Mouse (Mus musculus) erythroblast, adult 5-6 weeks (primary cell): ENCODE measurements around the gene Olfr209. TPM values are rescaled to one million over a fixed set of nuclear protein-coding genes. Genes with fewer than 3 reads are reported as not detected.
"Not testable (repeated sequence)": the region's sequence is repeated elsewhere in the genome, so short reads cannot be mapped to it uniquely, and the experiment has no call there.

ENCODE experiments used
- ATAC-seq: replicated peaks from 2 replicates; pipeline ENCODE4 v1.8.0; 2016; ENCODE audit warnings: moderate number of reproducible peaks, mild to moderate bottlenecking, moderate TSS enrichment, inconsistent platforms; ENCODE audit not compliant: poor library complexity, low FRiP score, severe bottlenecking
- total RNA-seq, 2 experiments: library from RNA; stranded (forward) in 1 of 2; stranded (reverse) in 1 of 2; fragments of 150-400 nt in 1 of 2; fragments of 200-764, 138-1000 nt in 1 of 2; gene quantifications; 2 replicates each; pipeline versions ENCODE4 v1.2.3 to v1.2.4; 2015 to 2017; ENCODE audit warnings: low replicate concordance in 2 of 2

The Olfr209 gene
- not detected in 2 replicates for total RNA-seq (2015; ENCODE audit: low replicate concordance)
- total RNA-seq (2017; ENCODE audit: low replicate concordance), result not detected in 2 replicates

DNA sequence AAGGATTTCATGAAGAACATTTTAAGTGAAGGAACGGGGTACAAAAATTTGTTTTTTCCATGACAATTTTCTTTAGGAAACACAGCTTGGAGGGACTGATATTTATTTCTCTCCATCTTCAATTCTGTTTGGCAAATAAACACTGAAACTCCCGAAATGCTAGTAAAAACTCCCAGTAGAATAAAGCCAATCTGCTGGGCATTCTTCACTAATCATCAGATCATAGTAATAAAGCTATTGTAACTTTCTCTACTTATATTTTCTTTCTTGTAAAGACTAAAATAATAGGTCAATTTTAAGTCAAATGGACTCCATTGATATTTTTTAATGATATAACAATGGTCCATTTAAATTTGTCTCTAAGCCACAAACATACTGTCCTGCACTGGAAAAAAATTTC lies at the start of gene Olfr209:
Gene Olfr209 (minus strand): TSS at position 101 of the 400 bp plus-strand sequence.
- ATAC-seq, result no peak

DNA sequence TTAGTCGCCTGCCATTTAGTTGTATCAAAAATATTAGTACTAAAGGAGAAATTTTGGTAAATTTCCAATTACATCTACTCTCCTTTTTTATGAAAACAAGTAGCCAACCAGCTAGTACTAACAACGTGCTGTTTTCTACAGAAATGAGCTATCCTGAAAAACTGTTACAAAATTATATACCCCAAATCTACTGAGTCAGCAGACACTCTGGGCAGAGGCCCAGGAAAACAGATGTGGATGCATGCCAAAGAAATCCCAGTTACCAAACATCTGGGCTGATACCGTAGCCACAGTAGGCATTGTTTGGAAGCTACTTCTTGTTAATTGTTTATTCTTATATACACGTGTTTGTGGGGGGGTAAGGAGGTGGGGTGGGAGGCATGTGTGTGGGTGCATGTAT lies 49.7 kb upstream of the Olfr209 start:
- ATAC-seq, result no peak

DNA sequence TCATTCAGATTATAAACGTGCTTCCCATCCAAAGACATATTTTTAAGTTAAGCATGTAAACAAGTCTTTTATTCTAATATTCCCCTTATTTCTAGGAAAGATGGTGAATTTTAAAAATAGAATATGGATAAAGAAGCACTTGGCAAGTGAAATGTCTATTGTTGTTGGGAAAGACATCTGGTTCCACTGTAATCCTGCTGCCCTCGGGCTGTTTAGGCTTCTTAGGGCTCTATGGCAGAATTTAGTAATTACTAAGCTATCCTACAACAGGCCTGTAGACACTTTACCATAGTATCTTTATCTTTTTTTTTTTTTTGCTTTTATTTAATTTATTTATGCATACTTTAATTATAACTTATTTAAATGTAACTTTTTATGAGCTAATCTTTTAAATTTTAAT lies 46.0 kb upstream of the Olfr209 start:
- ATAC-seq, result no peak

- no peak for ATAC-seq
Measured at GRCm38 (mm10) chr16:59409341-59409748, 45.6 kb upstream of the Olfr209 start.

DNA sequence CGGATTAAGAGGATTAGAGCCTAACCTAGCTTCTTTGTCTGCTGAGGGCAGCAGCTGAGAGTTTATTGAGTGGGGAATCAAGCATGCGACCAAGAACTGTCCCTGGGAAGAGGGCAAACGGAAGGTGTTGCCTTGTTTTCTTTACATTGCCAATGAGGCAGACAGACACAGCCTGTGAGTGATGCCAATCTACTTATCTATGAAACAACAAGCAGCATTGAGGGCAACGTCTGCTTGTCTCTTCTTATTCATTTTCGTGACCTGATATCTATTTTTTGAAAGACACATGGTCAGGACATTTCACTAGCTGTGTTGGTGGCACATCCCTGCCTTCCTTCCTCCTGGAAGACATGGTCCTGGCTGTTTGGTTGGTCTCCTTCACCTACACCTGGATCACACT lies 43.2 kb upstream of the Olfr209 start, which contains the start of gene Gabrr3:
Gene Gabrr3 (plus strand): TSS at position 301 of the 400 bp plus-strand sequence.
- ATAC-seq, result no peak

DNA sequence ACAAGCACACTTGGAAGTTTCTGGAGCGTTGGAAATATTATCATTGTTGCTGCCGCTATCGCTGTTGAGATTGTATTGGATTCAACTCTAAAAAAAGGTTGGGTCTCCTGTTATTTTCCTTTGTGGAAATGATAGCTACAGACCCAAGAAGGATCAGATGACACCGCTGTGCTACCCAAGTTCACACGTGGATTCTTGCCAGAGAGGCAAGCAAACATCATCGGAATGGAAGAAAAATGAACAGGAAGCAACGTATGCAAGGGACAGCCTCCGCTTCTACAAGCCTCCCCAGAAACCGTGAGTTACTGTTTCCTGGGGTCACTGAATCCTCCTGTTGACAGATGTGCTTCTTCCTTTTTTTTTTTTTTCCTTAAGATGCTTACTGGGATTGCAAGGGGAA lies 41.0 kb upstream of the Olfr209 start:
- no peak for ATAC-seq

- ATAC-seq, result no peak
Measured at GRCm38 (mm10) chr16:59403684-59404083, 39.9 kb upstream of the Olfr209 start.

- no peak for ATAC-seq
Measured at GRCm38 (mm10) chr16:59401985-59402384, 38.2 kb upstream of the Olfr209 start.

DNA sequence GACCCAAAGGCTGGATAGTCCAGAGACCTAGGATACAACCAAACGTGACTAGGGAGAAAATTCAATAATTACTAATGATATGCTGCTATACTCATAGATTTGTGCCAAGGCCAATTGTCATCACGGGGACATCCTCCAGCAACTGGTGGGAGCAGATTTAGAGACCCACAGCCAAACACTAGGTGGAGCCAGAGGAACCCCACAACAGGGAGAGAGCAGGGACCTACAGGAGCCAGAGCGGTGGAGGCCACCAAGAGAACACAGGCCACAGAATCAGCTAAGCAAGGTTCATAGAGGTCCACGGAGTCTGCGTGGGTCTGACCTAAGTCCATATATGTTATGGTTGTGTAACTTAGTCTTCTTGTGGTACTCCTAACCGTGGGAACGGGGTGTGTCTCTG lies 37.3 kb upstream of the Olfr209 start:
- no peak for ATAC-seq

- ATAC-seq, result no peak
Measured at GRCm38 (mm10) chr16:59393300-59393699, 29.5 kb upstream of the Olfr209 start.

DNA sequence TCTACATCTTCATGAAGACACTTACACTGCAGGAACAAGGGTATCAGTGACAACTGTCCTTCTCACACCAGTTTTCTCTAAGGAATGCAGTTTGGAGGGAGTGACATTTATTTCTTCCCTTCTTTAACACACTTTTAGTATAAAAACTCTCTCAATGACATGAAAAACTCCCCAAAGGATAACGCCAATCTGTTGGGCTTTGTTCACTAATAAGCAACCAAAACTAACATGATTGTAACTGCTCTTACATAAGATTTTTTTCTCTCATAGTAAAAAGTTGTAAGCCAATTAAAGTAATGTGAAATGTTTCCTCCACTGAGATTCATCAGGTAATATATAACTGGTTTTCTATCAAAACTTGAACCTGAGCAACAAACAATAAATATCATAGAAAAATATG lies 14.6 kb downstream of the Olfr209 start, which contains the start of gene Olfr206:
Gene Olfr206 (minus strand): TSS at position 101 of the 400 bp plus-strand sequence.
- ATAC-seq, result no peak

DNA sequence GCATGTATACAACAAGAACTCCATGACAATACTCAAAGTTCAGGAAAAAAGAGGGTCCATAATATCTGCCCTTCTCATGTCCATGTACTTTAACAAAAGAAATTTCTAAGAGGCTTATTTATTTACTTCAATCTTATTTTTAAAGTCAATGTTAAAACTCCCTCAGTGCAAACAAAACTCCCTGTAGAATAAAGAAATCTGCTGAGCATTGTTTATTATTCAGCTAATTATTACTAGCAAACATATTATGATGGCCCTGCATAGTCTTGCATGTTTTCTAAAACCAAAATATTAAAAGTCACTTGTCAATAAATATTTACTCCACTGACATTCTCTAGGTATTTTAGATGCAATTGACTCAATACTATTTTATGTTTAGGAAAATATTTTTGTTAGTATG lies 32.8 kb downstream of the Olfr209 start, which contains the start of gene Olfr205:
Gene Olfr205 (minus strand): TSS at position 101 of the 400 bp plus-strand sequence.
- ATAC-seq, result no peak

GRCm38 (mm10) chr16:59323262-59323661 lies 40.5 kb downstream of the Olfr209 start:
- not testable (repeated sequence) for ATAC-seq

- ATAC-seq, result no peak
Measured at GRCm38 (mm10) chr16:59318148-59318547, 45.6 kb downstream of the Olfr209 start, which contains the start of gene Olfr204. Olfr204 (minus strand) TSS chr16:59318248.

Other genes with a start within 250 kb of the Olfr209 start
- gene Olfr194, start 242.9 kb downstream of the Olfr209 start, total RNA-seq (2015; ENCODE audit: low replicate concordance), result not detected in 2 replicates
- gene Olfr194, start 242.9 kb downstream of the Olfr209 start, total RNA-seq (2017; ENCODE audit: low replicate concordance), result not detected in 2 replicates
- gene Olfr195, start 216.9 kb downstream of the Olfr209 start, total RNA-seq (2015; ENCODE audit: low replicate concordance), result not detected in 2 replicates
- not detected in 2 replicates for gene Olfr195, start 216.9 kb downstream of the Olfr209 start, total RNA-seq (2017; ENCODE audit: low replicate concordance)
- gene Olfr196, start 193.5 kb downstream of the Olfr209 start, total RNA-seq (2015; ENCODE audit: low replicate concordance), result not detected in 2 replicates
- 0.28 TPM in 1 of 2 replicates, not detected in the other for gene Olfr196, start 193.5 kb downstream of the Olfr209 start, total RNA-seq (2017; ENCODE audit: low replicate concordance)
- not detected in 2 replicates for gene Olfr198, start 160.5 kb downstream of the Olfr209 start, total RNA-seq (2015; ENCODE audit: low replicate concordance)
- not detected in 2 replicates for gene Olfr198, start 160.5 kb downstream of the Olfr209 start, total RNA-seq (2017; ENCODE audit: low replicate concordance)
- not detected in 2 replicates for gene Olfr199, start 144.2 kb downstream of the Olfr209 start, total RNA-seq (2015; ENCODE audit: low replicate concordance)
- gene Olfr199, start 144.2 kb downstream of the Olfr209 start, total RNA-seq (2017; ENCODE audit: low replicate concordance), result not detected in 2 replicates
- not detected in 2 replicates for gene Olfr201, start 91.4 kb downstream of the Olfr209 start, total RNA-seq (2015; ENCODE audit: low replicate concordance)
- gene Olfr201, start 91.4 kb downstream of the Olfr209 start, total RNA-seq (2017; ENCODE audit: low replicate concordance), result not detected in 2 replicates
- not detected in 2 replicates for gene Olfr202, start 77.2 kb downstream of the Olfr209 start, total RNA-seq (2015; ENCODE audit: low replicate concordance)
- not detected in 2 replicates for gene Olfr202, start 77.2 kb downstream of the Olfr209 start, total RNA-seq (2017; ENCODE audit: low replicate concordance)
- gene Olfr203, start 65.1 kb downstream of the Olfr209 start, total RNA-seq (2015; ENCODE audit: low replicate concordance), result not detected in 2 replicates
- not detected in 2 replicates for gene Olfr203, start 65.1 kb downstream of the Olfr209 start, total RNA-seq (2017; ENCODE audit: low replicate concordance)
- not detected in 2 replicates for gene Olfr204, start 45.7 kb downstream of the Olfr209 start, total RNA-seq (2015; ENCODE audit: low replicate concordance)
- gene Olfr204, start 45.7 kb downstream of the Olfr209 start, total RNA-seq (2017; ENCODE audit: low replicate concordance), result not detected in 2 replicates
- not detected in 2 replicates for gene Olfr205, start 32.9 kb downstream of the Olfr209 start, total RNA-seq (2015; ENCODE audit: low replicate concordance)
- gene Olfr205, start 32.9 kb downstream of the Olfr209 start, total RNA-seq (2017; ENCODE audit: low replicate concordance), result not detected in 2 replicates
- not detected in 2 replicates for gene Olfr206, start 14.7 kb downstream of the Olfr209 start, total RNA-seq (2015; ENCODE audit: low replicate concordance)
- not detected in 2 replicates for gene Olfr206, start 14.7 kb downstream of the Olfr209 start, total RNA-seq (2017; ENCODE audit: low replicate concordance)
- gene Gabrr3, start 43.3 kb upstream of the Olfr209 start, total RNA-seq (2015; ENCODE audit: low replicate concordance), result not detected in 2 replicates
- not detected in 2 replicates for gene Gabrr3, start 43.3 kb upstream of the Olfr209 start, total RNA-seq (2017; ENCODE audit: low replicate concordance)
- gene Riox2, start 107.8 kb upstream of the Olfr209 start, total RNA-seq (2015; ENCODE audit: low replicate concordance), result 2.5 and 10.2 TPM in 2 replicates
- gene Riox2, start 107.8 kb upstream of the Olfr209 start, total RNA-seq (2017; ENCODE audit: low replicate concordance), result 8.6 and 12.8 TPM in 2 replicates
- 5.4 and 5.6 TPM in 2 replicates for gene Crybg3, start 237.0 kb upstream of the Olfr209 start, total RNA-seq (2015; ENCODE audit: low replicate concordance)
- 2.8 and 4.5 TPM in 2 replicates for gene Crybg3, start 237.0 kb upstream of the Olfr209 start, total RNA-seq (2017; ENCODE audit: low replicate concordance)